Mouse (Mus musculus): ENCODE data around the gene Kif3a. TPM values are rescaled to one million over a fixed set of nuclear protein-coding genes. Genes with fewer than 3 reads are reported as not detected.

The Kif3a gene
- total and polyA plus RNA-seq, 3 experiments: 7.7 to 26.5 (median 18.3) TPM

GRCm38 (mm10) chr11:53531578-53532230 lies 35.5 kb upstream of the Kif3a start:
- no peak for DNase-seq (ENCODE audit: extremely low read depth)
- H3K79me2 ChIP-seq (replicated peaks; ENCODE audit: control insufficient read depth, extremely low read depth, insufficient read depth, poor library complexity, severe bottlenecking): no peaks in the 10 kb centered on the region
- H3K9me3 ChIP-seq (replicated peaks; ENCODE audit: low read length): no peaks in the 10 kb centered on the region
- no peaks in the 10 kb centered on the region for H3K27me3 ChIP-seq (replicated peaks)
- no peak overlapping the region for H3K4me2 ChIP-seq (ENCODE audit: insufficient read depth, low read depth, poor library complexity, severe bottlenecking)
- H3K9ac ChIP-seq (ENCODE audit: insufficient read depth, low read depth): no peak overlapping the region
- dilution Hi-C loops (cut with MboI; ENCODE audit: extremely low pct_ligation_motif_present, extremely low pct_unique_long_range_greater_than_20kb, low sequenced_read_pairs) (no loop called here), in situ Hi-C loops (cut with MboI; ENCODE audit: low pct_ligation_motif_present, low pct_unique_long_range_greater_than_20kb, low sequenced_read_pairs) (no loop called here)
- peaks cover 0 to 8% of the 10 kb centered on the region in 2 experiments; a peak in 2 of 4 replicates for H3K4me1 ChIP-seq (ENCODE audit: control insufficient read depth in 1 of 2, insufficient read depth in 2 of 2)
- no peak overlapping the region for H3K27ac ChIP-seq (ENCODE audit: insufficient read depth, low read depth)
- no peak overlapping the region for H3K4me3 ChIP-seq (replicated peaks in 1 of 3; ENCODE audit: low read depth in 2 of 3, low read length in 2 of 3, poor library complexity in 1 of 3)
- H3K36me3 ChIP-seq (replicated peaks in 1 of 2; ENCODE audit: control insufficient read depth in 1 of 2, insufficient read depth in 1 of 2, low read length in 1 of 2): peaks cover 31 to 40% of the 10 kb centered on the region in 2 experiments
- TF ChIP-seq POLR2AphosphoS2 (IDR thresholded peaks at IDR 0.05; ENCODE audit: low read depth, low read length): no peak
- no peak for TF ChIP-seq MXI1 (IDR thresholded peaks at IDR 0.05; ENCODE audit: low read depth, low read length)
- TF ChIP-seq ZNF384 (IDR thresholded peaks at IDR 0.05; ENCODE audit: low read depth, low read length): no peak
- no peak for TF ChIP-seq ETS1 (conservative IDR thresholded peaks at IDR 0.05; ENCODE audit: low read depth, low read length)
- no peak for TF ChIP-seq MAX (IDR thresholded peaks at IDR 0.05; ENCODE audit: low read length)

- DNase-seq (ENCODE audit: extremely low read depth): no peak
- Histone ChIP-seq H3K9me3 (replicated peaks; ENCODE audit: low read length) (no peaks in the 10 kb centered on the region), H3K9ac (ENCODE audit: insufficient read depth, low read depth) (no peak overlapping the region), H3K27me3 (replicated peaks) (no peaks in the 10 kb centered on the region), H3K79me2 (replicated peaks; ENCODE audit: control insufficient read depth, extremely low read depth, insufficient read depth, poor library complexity, severe bottlenecking) (no peaks in the 10 kb centered on the region), H3K27ac (ENCODE audit: insufficient read depth, low read depth) (no peak overlapping the region), H3K36me3 (replicated peaks in 1 of 2; ENCODE audit: control insufficient read depth in 1 of 2, insufficient read depth in 1 of 2, low read length in 1 of 2) (peaks cover 37 to 45% of the 10 kb centered on the region in 2 experiments), H3K4me3 (replicated peaks in 1 of 3; ENCODE audit: low read depth in 2 of 3, low read length in 2 of 3, poor library complexity in 1 of 3) (no peak overlapping the region), H3K4me2 (ENCODE audit: insufficient read depth, low read depth, poor library complexity, severe bottlenecking) (no peak overlapping the region), H3K4me1 (ENCODE audit: control insufficient read depth in 1 of 2, insufficient read depth in 2 of 2) (peaks cover 0 to 8% of the 10 kb centered on the region in 2 experiments; a peak in 2 of 4 replicates)
- TF ChIP-seq ZKSCAN1 (IDR thresholded peaks at IDR 0.05; ENCODE audit: borderline replicate concordance, low read depth, low read length): no peak
- TF ChIP-seq MAFK (IDR thresholded peaks at IDR 0.05; ENCODE audit: insufficient replicate concordance, low read length): peak; percentile 16; the same call in 1 of the 2 replicates
- peak in 1 of 2 experiments; percentile 21; a peak in 2 of 4 replicates for TF ChIP-seq CTCF (conservative IDR thresholded peaks at IDR 0.05 in 1 of 2, IDR thresholded peaks at IDR 0.05 in 1 of 2; ENCODE audit: low read depth in 2 of 2, low read length in 2 of 2)
- no peak for TF ChIP-seq POLR2AphosphoS2 (IDR thresholded peaks at IDR 0.05; ENCODE audit: low read depth, low read length)
- in situ Hi-C loops (cut with MboI; ENCODE audit: low pct_ligation_motif_present, low pct_unique_long_range_greater_than_20kb, low sequenced_read_pairs): no loop called here
- dilution Hi-C loops (cut with MboI; ENCODE audit: extremely low pct_ligation_motif_present, extremely low pct_unique_long_range_greater_than_20kb, low sequenced_read_pairs): no loop called here
Observed at GRCm38 (mm10) chr11:53532231-53532620, 35.0 kb upstream of the Kif3a start.

GRCm38 (mm10) chr11:53539002-53539491 lies 28.1 kb upstream of the Kif3a start:
- H3K27ac ChIP-seq (ENCODE audit: insufficient read depth, low read depth): no peak overlapping the region
- H3K79me2 ChIP-seq (replicated peaks; ENCODE audit: control insufficient read depth, extremely low read depth, insufficient read depth, poor library complexity, severe bottlenecking): no peaks in the 10 kb centered on the region
- dilution Hi-C loops (cut with MboI; ENCODE audit: extremely low pct_ligation_motif_present, extremely low pct_unique_long_range_greater_than_20kb, low sequenced_read_pairs) (no loop called here), in situ Hi-C loops (cut with MboI; ENCODE audit: low pct_ligation_motif_present, low pct_unique_long_range_greater_than_20kb, low sequenced_read_pairs) (no loop called here)
- no peak overlapping the region for H3K4me2 ChIP-seq (ENCODE audit: insufficient read depth, low read depth, poor library complexity, severe bottlenecking)
- no peaks in the 10 kb centered on the region for H3K9me3 ChIP-seq (replicated peaks; ENCODE audit: low read length)
- peaks cover 46 to 73% of the 10 kb centered on the region in 2 experiments for H3K36me3 ChIP-seq (replicated peaks in 1 of 2; ENCODE audit: control insufficient read depth in 1 of 2, insufficient read depth in 1 of 2, low read length in 1 of 2)
- no peaks in the 10 kb centered on the region for H3K4me1 ChIP-seq (ENCODE audit: control insufficient read depth in 1 of 2, insufficient read depth in 2 of 2)
- TF ChIP-seq CHD2 (IDR thresholded peaks at IDR 0.05; ENCODE audit: low read length): no peak
- TF ChIP-seq CHD1 (IDR thresholded peaks at IDR 0.05; ENCODE audit: low read depth, low read length): no peak
- TF ChIP-seq NELFE (IDR thresholded peaks at IDR 0.05; ENCODE audit: low read depth, low read length): no peak
- TF ChIP-seq JUND (conservative IDR thresholded peaks at IDR 0.05; ENCODE audit: low read depth, low read length): no peak
- TF ChIP-seq ZNF384 (IDR thresholded peaks at IDR 0.05; ENCODE audit: low read depth, low read length): no peak
- TF ChIP-seq HCFC1 (IDR thresholded peaks at IDR 0.05; ENCODE audit: low read depth, low read length): no peak
- TF ChIP-seq GABPA (IDR thresholded peaks at IDR 0.05; ENCODE audit: insufficient replicate concordance, low read depth, low read length): no peak
- no peak for TF ChIP-seq POLR2AphosphoS2 (IDR thresholded peaks at IDR 0.05; ENCODE audit: low read depth, low read length)
- TF ChIP-seq MXI1 (IDR thresholded peaks at IDR 0.05; ENCODE audit: low read depth, low read length): no peak
- no peak for TF ChIP-seq ZKSCAN1 (IDR thresholded peaks at IDR 0.05; ENCODE audit: borderline replicate concordance, low read depth, low read length)
- TF ChIP-seq MAZ (IDR thresholded peaks at IDR 0.05; ENCODE audit: low read depth, low read length): no peak
- TF ChIP-seq RAD21 (IDR thresholded peaks at IDR 0.05; ENCODE audit: low read depth, low read length): no peak
- no peak for TF ChIP-seq ZMIZ1 (IDR thresholded peaks at IDR 0.05; ENCODE audit: low read depth, low read length)
- TF ChIP-seq BHLHE40 (IDR thresholded peaks at IDR 0.05; ENCODE audit: low read depth, low read length): no peak
- no peak for TF ChIP-seq ELF1 (IDR thresholded peaks at IDR 0.05; ENCODE audit: low read depth, low read length)
- TF ChIP-seq E2F4 (IDR thresholded peaks at IDR 0.05; ENCODE audit: insufficient replicate concordance, low read depth, low read length): no peak
- no peak for TF ChIP-seq ETS1 (conservative IDR thresholded peaks at IDR 0.05; ENCODE audit: low read depth, low read length)
- no peak for TF ChIP-seq PAX5 (IDR thresholded peaks at IDR 0.05; ENCODE audit: low read length)
- no peak overlapping the region for H3K4me3 ChIP-seq (replicated peaks in 1 of 3; ENCODE audit: low read depth in 2 of 3, low read length in 2 of 3, poor library complexity in 1 of 3)
- DNase-seq (ENCODE audit: extremely low read depth): no peak
- no peaks in the 10 kb centered on the region for H3K27me3 ChIP-seq (replicated peaks)
- no peak overlapping the region for H3K9ac ChIP-seq (ENCODE audit: insufficient read depth, low read depth)
